Mouse (Mus musculus) layer of hippocampus, postnatal 10 days (tissue): Measurements from ENCODE around the gene Ankrd1. TPM values are rescaled to one million over a fixed set of nuclear protein-coding genes. Genes with fewer than 3 reads are reported as not detected.

Experiments
- DNase-seq, 2 experiments: peaks; one replicate each; pipeline ENCODE4 v3.0.0; 2021; ENCODE audit warnings: low spot score in 2 of 2
- total RNA-seq, 2 experiments: library from RNA; stranded (reverse); gene quantifications; 2 replicates each; pipeline ENCODE4 v1.2.3; 2021

Gene Ankrd1
- total RNA-seq, 2 experiments from 2014 or later, result not detected

DNA sequence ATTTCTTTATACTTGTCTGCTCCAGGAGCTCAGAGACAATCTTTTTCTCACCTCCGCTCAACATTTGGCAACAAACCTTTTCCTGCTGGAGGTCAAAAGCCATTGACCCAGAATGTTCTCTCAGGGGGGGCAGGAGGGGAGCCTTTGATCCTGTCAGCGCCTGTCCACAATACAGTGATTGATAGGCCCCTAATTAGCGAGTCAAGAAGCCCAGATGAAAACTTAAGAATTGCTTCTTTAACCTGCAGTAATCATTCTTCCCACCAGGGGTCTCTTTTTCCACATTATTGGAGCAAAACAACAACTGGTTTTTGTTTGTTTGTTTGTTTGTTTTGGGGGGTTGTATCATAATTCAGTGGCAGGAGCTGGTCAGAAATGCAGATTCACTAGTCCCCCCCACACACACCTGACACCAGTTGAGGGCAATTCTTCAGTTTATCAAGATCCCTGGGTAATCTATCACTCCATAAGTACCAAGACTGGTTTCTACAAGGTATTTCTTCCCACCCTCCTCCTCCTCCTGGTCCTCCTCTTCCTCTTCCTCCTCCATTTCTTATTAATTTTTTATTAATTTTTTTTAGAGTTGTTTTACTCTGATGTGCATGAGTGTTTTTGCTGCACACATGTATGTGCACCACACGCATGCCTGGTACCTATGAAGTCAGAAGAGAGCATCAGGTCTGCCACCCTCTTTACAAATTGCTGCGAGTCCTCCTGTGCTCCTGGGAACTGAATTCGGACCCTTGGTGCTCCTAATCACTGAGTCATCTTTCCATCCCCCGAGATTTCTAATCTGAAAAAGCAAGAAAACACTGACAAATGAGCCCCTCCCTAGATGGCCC, 8.6 kb downstream of the Ankrd1 start:
- no peak for DNase-seq

DNA sequence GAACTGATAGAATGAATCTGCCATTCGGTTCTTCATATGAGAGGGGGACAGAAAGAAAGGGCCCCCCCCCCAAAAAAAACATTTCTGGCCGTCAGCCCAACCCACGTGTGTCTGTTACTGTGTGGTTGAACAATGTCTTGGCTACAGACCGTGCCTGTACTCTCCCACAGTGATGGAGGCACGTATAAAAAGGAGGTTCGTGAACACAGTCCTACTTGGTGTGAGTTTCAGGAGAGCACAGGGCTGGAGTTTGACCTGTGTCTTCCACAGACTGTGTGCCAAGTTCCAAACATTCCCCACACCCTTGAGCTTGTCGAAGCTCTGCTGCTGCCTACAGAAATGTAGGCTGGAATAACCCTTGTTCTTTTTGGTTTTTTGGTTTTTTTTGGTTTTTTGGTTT, 9.4 kb downstream of the Ankrd1 start:
- no peak for DNase-seq

- DNase-seq, result no peak
Measured at GRCm38 (mm10) chr19:36109318-36109944, 10.5 kb downstream of the Ankrd1 start.

DNA sequence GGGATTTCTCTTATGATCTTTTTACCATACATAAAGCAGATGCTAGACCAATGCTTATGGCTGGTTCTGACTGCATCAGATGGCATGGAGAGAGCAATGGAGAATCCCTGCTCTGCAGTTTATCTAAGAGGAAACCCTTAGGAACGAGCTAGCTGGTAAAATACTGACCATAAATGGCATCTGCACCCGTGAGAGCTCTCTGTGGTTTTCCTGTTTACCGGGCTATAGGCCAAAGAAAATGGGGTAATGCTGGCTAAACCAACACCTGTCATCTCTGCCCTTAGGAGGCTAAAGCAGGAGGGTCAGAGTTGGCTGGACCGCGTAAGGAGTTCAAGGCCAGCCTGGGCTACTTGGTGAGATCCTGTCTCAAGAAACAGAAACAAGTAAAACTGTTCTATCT, 16.0 kb downstream of the Ankrd1 start:
- DNase-seq, result no peak

GRCm38 (mm10) chr19:36098916-36099315, 21.0 kb downstream of the Ankrd1 start:
- DNase-seq, result no peak

DNA sequence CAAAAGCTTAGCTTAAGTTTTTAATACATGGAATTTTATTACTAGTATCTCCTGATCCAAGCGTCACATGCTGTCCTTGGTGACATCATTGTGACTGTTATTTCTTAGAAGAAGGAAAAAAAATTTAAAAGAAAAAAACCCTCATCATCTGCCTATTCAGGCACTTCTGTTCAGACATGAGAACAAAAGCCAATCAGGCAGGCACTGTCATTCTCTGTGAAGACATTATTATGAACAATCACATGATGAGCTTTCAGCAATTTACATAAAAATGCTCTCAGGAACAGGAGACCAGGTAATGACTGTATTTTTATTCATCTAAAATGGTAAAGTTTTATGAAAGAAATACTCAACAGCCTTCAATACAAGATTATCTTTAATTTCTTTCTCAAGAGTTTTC, 21.6 kb downstream of the Ankrd1 start:
- no peak for DNase-seq

DNA sequence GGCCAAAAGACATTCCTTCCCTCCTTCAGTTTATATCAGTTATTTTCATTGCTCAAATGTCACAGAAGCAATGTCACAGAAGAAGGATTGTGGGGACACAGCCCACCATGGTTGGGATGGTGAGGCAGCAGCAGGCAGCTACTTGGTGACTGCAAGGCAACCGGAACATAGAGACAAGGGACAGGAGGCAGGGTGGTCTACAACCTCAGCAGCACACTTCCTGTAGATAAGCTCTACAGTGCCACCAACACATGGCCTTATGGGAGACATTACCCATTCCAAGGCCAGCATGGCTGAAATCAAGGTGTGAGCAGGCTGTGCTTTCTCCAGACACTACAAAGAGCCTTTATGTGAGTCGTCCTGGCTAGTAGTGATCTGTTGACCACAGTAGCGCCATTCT, 22.7 kb downstream of the Ankrd1 start:
- DNase-seq, result no peak

- DNase-seq, result no peak
Measured at GRCm38 (mm10) chr19:36090781-36091180, 29.1 kb downstream of the Ankrd1 start.

DNA sequence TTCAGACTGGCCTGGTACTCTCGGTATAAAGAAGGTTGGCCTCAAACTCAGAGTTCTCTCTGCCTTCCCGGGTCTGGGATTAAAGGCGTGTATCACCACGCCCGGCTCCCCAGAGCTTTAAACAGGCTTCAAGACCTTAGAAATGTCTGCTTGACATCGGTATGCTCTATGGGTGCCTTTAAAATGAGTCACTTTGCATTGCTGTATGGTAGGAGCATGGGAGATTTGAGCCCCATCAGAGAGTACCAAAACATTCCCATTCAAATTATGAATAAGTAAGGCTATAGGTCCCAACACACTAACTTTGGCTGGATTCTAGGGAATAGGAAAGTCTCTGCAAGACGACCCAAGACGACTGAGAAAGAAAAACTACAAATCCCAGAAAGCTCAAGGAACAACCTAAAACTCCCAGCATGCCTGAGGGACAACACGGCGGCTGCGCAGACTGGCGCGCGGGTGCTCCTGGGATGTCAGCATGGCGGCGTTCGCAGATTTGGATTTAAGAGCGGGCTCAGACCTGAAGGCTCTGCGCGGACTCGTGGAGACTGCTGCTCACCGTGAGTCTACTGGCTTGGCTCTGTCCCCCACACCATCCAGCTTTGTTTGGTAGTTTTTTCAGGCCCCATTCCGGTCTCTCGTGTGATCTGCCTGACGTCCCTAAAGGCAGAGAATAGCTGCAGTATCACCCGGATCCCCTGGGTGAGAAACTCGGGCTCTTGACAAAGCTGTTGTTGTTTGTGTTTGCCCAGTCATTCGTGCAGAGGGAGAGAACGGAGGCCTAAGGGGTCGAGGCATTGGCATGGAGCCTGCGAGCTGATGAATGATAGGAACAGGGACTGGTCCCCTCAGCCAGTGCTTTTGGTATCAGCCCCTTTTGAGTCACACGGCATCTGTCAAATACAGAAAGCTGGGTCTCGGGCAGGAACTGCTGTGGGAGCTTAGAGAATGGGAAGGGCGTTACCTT, 36.4 kb downstream of the Ankrd1 start, which contains the start of gene Rpp30:
Gene Rpp30 (plus strand): TSS at position 455 of the 964 bp plus-strand sequence.
- DNase-seq, result peak; percentile 75 to 84

DNA sequence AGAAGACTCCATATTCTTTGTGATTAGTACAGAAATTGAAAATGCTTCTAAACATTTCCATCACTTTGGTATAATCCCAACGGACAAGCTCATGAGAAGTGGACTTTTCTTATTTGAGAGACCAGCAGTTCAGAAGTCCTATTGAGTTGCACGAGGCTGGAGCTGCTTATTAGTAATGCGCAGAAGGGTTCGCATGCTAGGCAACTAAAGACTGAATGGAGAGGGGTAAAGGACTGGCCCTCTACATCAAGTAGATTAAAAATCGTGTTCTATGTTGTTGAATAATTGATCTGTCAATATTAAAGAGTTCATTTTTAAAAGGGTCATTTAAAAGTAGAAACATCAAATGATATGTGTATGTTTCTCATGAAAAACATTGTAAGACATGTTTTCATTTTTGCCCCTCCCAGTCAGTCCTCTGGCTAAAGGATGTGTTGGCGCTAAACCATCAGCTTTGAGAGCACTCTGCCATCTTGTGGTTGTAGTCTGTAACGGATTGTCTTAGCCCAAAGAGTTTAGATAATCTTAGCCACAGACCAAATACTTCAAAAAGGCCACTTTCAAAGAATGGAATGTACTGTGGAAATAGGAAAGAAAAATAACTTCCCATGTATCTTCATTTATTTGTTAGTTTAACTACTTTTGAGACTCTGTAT, 37.2 kb downstream of the Ankrd1 start:
- DNase-seq, result peak; percentile 15 to 50

- DNase-seq, result no peak
Measured at GRCm38 (mm10) chr19:36062801-36063529, 56.9 kb downstream of the Ankrd1 start.

Other genes with a start within 250 kb of the Ankrd1 start
- gene Htr7, start 62.6 kb downstream of the Ankrd1 start, total RNA-seq, result 10 to 100 TPM; 13.5 to 15.6 TPM
- 10 to 100 TPM; 24.2 to 24.7 TPM for gene Rpp30, start 36.4 kb downstream of the Ankrd1 start, total RNA-seq
- gene Pcgf5, start 228.2 kb upstream of the Ankrd1 start, total RNA-seq, result 10 to 100 TPM in 1 of 2 experiments, 1 to 10 TPM in 1; 6.4 to 11.0 TPM